Mouse (Mus musculus) lung, postnatal 36 days (tissue): ENCODE results near the gene Olfr1357.

Experiments
- DNase-seq: peaks from one replicate; pipeline ENCODE4 v3.0.0; 2022; ENCODE audit warnings: mixed read lengths

Olfr1357 gene

GRCm38 (mm10) chr10:78576435-78577184 lies 41.3 kb downstream of the Olfr1357 start:
- no peak for DNase-seq

GRCm38 (mm10) chr10:78575690-78576089 lies 42.2 kb downstream of the Olfr1357 start:
- DNase-seq: peak; percentile 48

- no peak for DNase-seq
Observed at GRCm38 (mm10) chr10:78575105-78575632, 42.7 kb downstream of the Olfr1357 start.

- DNase-seq: peak; percentile 99
Observed at GRCm38 (mm10) chr10:78574250-78575104, 43.4 kb downstream of the Olfr1357 start, which contains the start of gene Ilvbl. TSS of gene Ilvbl (plus strand) at chr10:78574346.

GRCm38 (mm10) chr10:78573226-78573625 lies 44.6 kb downstream of the Olfr1357 start:
- DNase-seq: no peak

- no peak for DNase-seq
Observed at GRCm38 (mm10) chr10:78570897-78571296, 47.0 kb downstream of the Olfr1357 start.

GRCm38 (mm10) chr10:78570416-78570815 lies 47.5 kb downstream of the Olfr1357 start:
- no peak for DNase-seq

- no peak for DNase-seq
Observed at GRCm38 (mm10) chr10:78569686-78570085, 48.2 kb downstream of the Olfr1357 start.

- no peak for DNase-seq
Observed at GRCm38 (mm10) chr10:78569191-78569590, 48.7 kb downstream of the Olfr1357 start.

- no peak for DNase-seq
Observed at GRCm38 (mm10) chr10:78565070-78565469, 52.8 kb downstream of the Olfr1357 start.
